Comparison of ENCODE assay signal across 8 mouse cellular contexts in the genomic region with DNA sequence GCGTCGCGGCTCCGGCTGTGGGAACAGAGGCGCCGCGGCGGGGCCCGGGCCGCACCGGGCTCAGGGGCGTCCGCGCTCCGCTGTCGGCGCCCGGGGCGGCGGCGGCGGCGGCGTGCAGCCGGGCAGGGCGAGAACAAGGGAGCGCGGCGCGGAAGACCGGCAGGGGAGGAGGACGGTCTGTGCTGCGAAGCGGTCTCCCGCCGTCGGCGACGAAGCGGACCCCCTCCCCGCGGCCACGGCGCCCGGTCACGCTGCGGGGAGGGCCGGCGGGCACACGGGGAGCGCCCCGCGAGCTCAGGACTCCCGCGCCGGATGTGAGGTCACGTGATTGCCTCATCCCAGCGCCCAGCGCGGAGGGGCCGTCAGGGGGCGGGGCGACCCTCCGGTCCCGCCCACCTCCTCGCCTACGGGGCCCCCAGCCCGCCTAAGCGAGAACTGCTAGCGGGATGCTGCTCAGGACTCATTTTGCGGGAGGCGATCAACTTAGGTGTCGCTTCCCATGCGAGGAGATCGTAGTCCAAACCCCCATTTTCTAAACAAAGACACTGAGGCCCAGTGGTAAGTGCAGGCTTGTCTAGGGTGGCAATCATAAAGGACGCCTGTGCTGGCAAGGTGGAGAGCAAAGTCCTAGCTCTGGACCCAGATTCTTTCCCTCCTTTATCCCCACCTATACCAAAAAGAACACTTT. TPM values are rescaled to one million over a fixed set of nuclear protein-coding genes. Genes with fewer than 3 reads are reported as not detected.
DNase-seq lines count a peak whose midpoint lies in the region; ATAC-seq and TF ChIP-seq lines count a peak whose summit lies in the region.

No protein-coding gene starts in this region.

- DNase-seq in Patski (ENCODE audit: low read depth, low spot score), result no peak
- DNase-seq in cerebellum, postnatal 10 days, result peak; percentile 96
- peak; percentile 85 to 91 for DNase-seq in frontal cortex, postnatal 10 days (ENCODE audit: low spot score in 2 of 2)
- DNase-seq in layer of hippocampus, postnatal 14 days (ENCODE audit: low spot score in 2 of 2), result peak; percentile 86 to 91
- peak; percentile 92 for DNase-seq in lung, postnatal 10 days
- peak; percentile 87 for DNase-seq in ovary, postnatal 14 days (ENCODE audit: low spot score)
- peak; percentile 94 to 96 for DNase-seq in thymus, postnatal 10 days (ENCODE audit: low spot score in 2 of 2)

- in situ Hi-C loops in Patski (cut with MboI; ENCODE audit: low pct_unique_long_range_greater_than_20kb), result no loop called here

- H3K36me3 ChIP-seq in hindbrain, embryonic 12.5 days, result no peaks in the 10 kb centered on the region

- peak overlapping the region; percentile 95 for H3K4me2 ChIP-seq in hindbrain, embryonic 12.5 days (replicated peaks)

- H3K9ac ChIP-seq in hindbrain, embryonic 12.5 days, result peak overlapping the region; percentile 96

- POLR2A ChIA-PET in Patski (lab: Charles Lee), result interaction anchor here (1.3 to 1.8 kb wide), 2 partner anchors 115 to 124 kb away, joined by 3 to 4 read pairs; no protein-coding TSS in a partner anchor

- H3K4me1 ChIP-seq in hindbrain, embryonic 12.5 days, result peaks cover 20% of the 10 kb centered on the region

- peak; percentile 73 for ATAC-seq in Patski
- ATAC-seq in hindbrain, embryonic 12.5 days (ENCODE audit: low FRiP score), result peak; percentile 93

- under 1% methylated on average over 75 of the region's 76 CpGs for WGBS in hindbrain, embryonic 12.5 days

- peak overlapping the region; percentile 94 for H3K4me3 ChIP-seq in hindbrain, embryonic 12.5 days

- H3K9me3 ChIP-seq in hindbrain, embryonic 12.5 days (replicated peaks), result no peaks in the 10 kb centered on the region

- H3K27me3 ChIP-seq in Patski, result no peaks in the 10 kb centered on the region
- H3K27me3 ChIP-seq in hindbrain, embryonic 12.5 days, result no peaks in the 10 kb centered on the region

- TF ChIP-seq CTCF in Patski (IDR thresholded peaks at IDR 0.05), result no peak

- CTCF ChIA-PET in Patski (lab: Charles Lee), result interaction anchor here (0.9 to 2.2 kb wide), 3 partner anchors 11 to 132 kb away, joined by 3 to 9 read pairs (median 3); no protein-coding TSS in a partner anchor

- H3K27ac ChIP-seq in hindbrain, embryonic 12.5 days, result peak overlapping the region; percentile 75

RNA-seq across cellular contexts. Expression of a gene that starts 17.1 kb away (rescaled TPM):
- 84.9 TPM for polyA plus RNA-seq in Patski (2021)
- 14.6 and 14.8 TPM in 2 replicates for polyA plus RNA-seq in hindbrain, embryonic 12.5 days (2016; fragmentation: Nextera tagmentation; extraction: Ambion mirVana)
- 10 to 100 TPM; 65.0 to 70.9 TPM for total RNA-seq in layer of hippocampus, postnatal 14 days (2021)
